ENCODE assay signal across 16 mouse cellular contexts in genomic region chr1:91023230-91023629, GRCm38 (mm10). TPM values are rescaled to one million over a fixed set of nuclear protein-coding genes. Genes with fewer than 3 reads are reported as not detected.
DNase-seq lines count a peak whose midpoint lies in the region; ATAC-seq and TF ChIP-seq lines count a peak whose summit lies in the region.
"Had no signal": no experiment of that assay in that cellular context is flagged by ENCODE, and none has a peak within 500 bp of the region (broad histone marks: within the 10 kb centered on the region; RNA-seq: fewer than 3 reads in every experiment).

No protein-coding gene starts in this region.

- no peak for TF ChIP-seq EP300 in heart, adult 2 months (IDR thresholded peaks at IDR 0.05; ENCODE audit: insufficient read depth, low read depth, low read length)

- DNase-seq in heart, adult 2 months = no peak
- no peak for DNase-seq in heart, postnatal 10 days
- DNase-seq in lung, embryonic 14.5 days = no peak
- no peak for DNase-seq in lung, postnatal 10 days
- peak; percentile 76 for DNase-seq in Muller cell, postnatal 12 days (ENCODE audit: inconsistent ontology term)
- DNase-seq in liver = no peak
- no peak for DNase-seq in cerebellum, adult 9-11 months
- DNase-seq: cerebellum, adult 11-12 months; gastrocnemius, postnatal 25 days; liver, embryonic 13.5 days; spleen, adult 18-20 months had no signal

- no peak for TF ChIP-seq POLR2A in heart, adult 2 months (IDR thresholded peaks at IDR 0.05; ENCODE audit: insufficient read depth, low read depth, low read length)

- TF ChIP-seq CTCF in heart, adult 2 months (IDR thresholded peaks at IDR 0.05) = no peak
- no peak for TF ChIP-seq CTCF in lung, embryonic 14.5 days (IDR thresholded peaks at IDR 0.05; ENCODE audit: low read depth)
- no peak for TF ChIP-seq CTCF in intestine, postnatal 0 days (IDR thresholded peaks at IDR 0.05; ENCODE audit: low read depth)

- no peak overlapping the region for H3K4me2 ChIP-seq in lung, embryonic 14.5 days
- no peak overlapping the region for H3K4me2 ChIP-seq in intestine, postnatal 0 days (replicated peaks; ENCODE audit: low read depth)
- H3K4me2 ChIP-seq: forebrain, embryonic 13.5 days; liver, embryonic 13.5 days had no signal

- peaks cover 10% of the 10 kb centered on the region for H3K36me3 ChIP-seq in heart, adult 2 months (ENCODE audit: control insufficient read depth, insufficient read depth, low read length)
- no peaks in the 10 kb centered on the region for H3K36me3 ChIP-seq in lung, embryonic 14.5 days (ENCODE audit: insufficient read depth)
- no peaks in the 10 kb centered on the region for H3K36me3 ChIP-seq in intestine, postnatal 0 days (ENCODE audit: control insufficient read depth, insufficient read depth)
- H3K36me3 ChIP-seq: G1E had no signal

- peaks cover 21% of the 10 kb centered on the region for H3K4me1 ChIP-seq in heart, adult 2 months (ENCODE audit: control insufficient read depth, insufficient read depth, low read length)
- H3K4me1 ChIP-seq in lung, embryonic 14.5 days (ENCODE audit: insufficient read depth) = no peaks in the 10 kb centered on the region
- H3K4me1 ChIP-seq in intestine, postnatal 0 days (replicated peaks; ENCODE audit: control insufficient read depth, insufficient read depth, low read length) = peaks cover 4% of the 10 kb centered on the region; the same call in 1 of the 2 replicates
- H3K4me1 ChIP-seq: forebrain, embryonic 13.5 days; liver, embryonic 13.5 days had no signal

- 53% methylated on average over 5 of the region's 5 CpGs for WGBS in heart, adult 2 months
- WGBS in lung, embryonic 14.5 days = 67% methylated on average over 5 of the region's 5 CpGs
- 60% methylated on average over 5 of the region's 5 CpGs for WGBS in intestine, postnatal 0 days

- peaks cover 4% of the 10 kb centered on the region; the same call in 1 of the 2 replicates for H3K9me3 ChIP-seq in lung, embryonic 14.5 days (ENCODE audit: low read depth, low read length)
- no peaks in the 10 kb centered on the region for H3K9me3 ChIP-seq in intestine, postnatal 0 days (ENCODE audit: control insufficient read depth)
- H3K9me3 ChIP-seq: forebrain, embryonic 13.5 days had no signal

- H3K9ac ChIP-seq in heart, adult 2 months (ENCODE audit: low read depth, low read length) = no peak overlapping the region
- H3K9ac ChIP-seq in lung, embryonic 14.5 days = no peak overlapping the region
- H3K9ac ChIP-seq in intestine, postnatal 0 days (ENCODE audit: low read depth, low read length) = no peak overlapping the region
- H3K9ac ChIP-seq: forebrain, embryonic 13.5 days; liver, embryonic 13.5 days had no signal

- intact Hi-C loops in heart, adult 2 months (cut with DNase I) = no loop called here
- intact Hi-C loops in heart, postnatal 10 days (cut with DNase I) = no loop called here

- peaks cover 4% of the 10 kb centered on the region; the same call in 1 of the 2 replicates for H3K79me2 ChIP-seq in heart, adult 2 months (replicated peaks; ENCODE audit: control insufficient read depth, insufficient read depth, low read length)

- H3K27ac ChIP-seq in heart, adult 2 months = peak overlapping the region; percentile 58
- peak overlapping the region; percentile 5; the same call in 1 of the 2 replicates for H3K27ac ChIP-seq in lung, embryonic 14.5 days (ENCODE audit: low read depth)
- peak overlapping the region; percentile 68 for H3K27ac ChIP-seq in intestine, postnatal 0 days (ENCODE audit: low read depth, low read length)
- H3K27ac ChIP-seq: forebrain, embryonic 13.5 days; hindbrain, postnatal 0 days; liver, embryonic 13.5 days had no signal

- H3K27me3 ChIP-seq in heart, adult 2 months (ENCODE audit: control insufficient read depth, insufficient read depth, low read length) = no peaks in the 10 kb centered on the region
- H3K27me3 ChIP-seq in lung, embryonic 14.5 days (ENCODE audit: insufficient read depth, low read length) = no peaks in the 10 kb centered on the region
- no peaks in the 10 kb centered on the region for H3K27me3 ChIP-seq in intestine, postnatal 0 days (replicated peaks; ENCODE audit: control insufficient read depth, insufficient read depth, low read length)
- H3K27me3 ChIP-seq: forebrain, embryonic 13.5 days; liver, embryonic 13.5 days had no signal

- H3K4me3 ChIP-seq in heart, adult 2 months = no peak overlapping the region
- no peak overlapping the region for H3K4me3 ChIP-seq in lung, embryonic 14.5 days (ENCODE audit: low read depth, low read length)
- H3K4me3 ChIP-seq in intestine, postnatal 0 days (ENCODE audit: low read depth, low read length) = no peak overlapping the region
- H3K4me3 ChIP-seq: forebrain, embryonic 13.5 days; liver, embryonic 13.5 days had no signal

- no peak for ATAC-seq in lung, embryonic 14.5 days (ENCODE audit: insufficient read depth)
- ATAC-seq in intestine, postnatal 0 days = no peak
- ATAC-seq: forebrain, embryonic 13.5 days; hindbrain, postnatal 0 days had no signal

RNA-seq across cellular contexts. Expression of gene Lrrfip1, which starts 24.7 kb away (rescaled TPM):
- total RNA-seq in heart, adult 2 months (2021) = 10 to 100 TPM; 63.5 to 75.5 TPM
- 32.9 and 44.2 TPM in 2 replicates for polyA plus RNA-seq in heart, adult 2 months (2012; rRNA removed)
- total RNA-seq in heart, postnatal 10 days (2021) = 100 to 1,000 TPM; 172 to 186 TPM
- 47.1 and 49.4 TPM in 2 replicates for polyA plus RNA-seq in lung, embryonic 14.5 days (2014; fragmentation: Nextera tagmentation; extraction: Ambion mirVana)
- 79.2 and 85.3 TPM in 2 replicates for polyA plus RNA-seq in intestine, postnatal 0 days (2015; fragmentation: Nextera tagmentation; extraction: Ambion mirVana)
- polyA plus RNA-seq: G1E had no signal

RNA-seq across cellular contexts. Expression of gene Rab17, which starts 53.8 kb away (rescaled TPM):
- total RNA-seq in heart, adult 2 months (2021) = 1 to 10 TPM; 1.7 to 2.6 TPM
- 1.4 and 2.3 TPM in 2 replicates for polyA plus RNA-seq in heart, adult 2 months (2012; rRNA removed)
- total RNA-seq in heart, postnatal 10 days (2021) = 1 to 10 TPM; 3.8 to 5.0 TPM
- 1.7 and 2.3 TPM in 2 replicates for polyA plus RNA-seq in lung, embryonic 14.5 days (2014; fragmentation: Nextera tagmentation; extraction: Ambion mirVana)
- polyA plus RNA-seq in intestine, postnatal 0 days (2015; fragmentation: Nextera tagmentation; extraction: Ambion mirVana) = 75.4 and 93.3 TPM in 2 replicates
- total RNA-seq: gastrocnemius, postnatal 25 days; hindbrain, postnatal 0 days; neutrophil, adult 5-6 weeks had no signal
- polyA plus RNA-seq: forebrain, embryonic 13.5 days; G1E; hindbrain, postnatal 0 days had no signal

Comparison
In these comparisons a context has a peak if more than half of its experiments do, and no peak if none do; other contexts are left out.
1. H3K27ac ChIP-seq: peak in every context shown above with its lines; median percentile 68 in intestine, postnatal 0 days; 58 in heart, adult 2 months; 5 in lung, embryonic 14.5 days.
2. RNA of gene Rab17, which starts 53.8 kb away (polyA plus RNA-seq): 75.4 to 93.3 TPM in intestine, postnatal 0 days; 1.7 to 2.3 TPM in lung, embryonic 14.5 days and 1.4 to 2.3 TPM in heart, adult 2 months; every median in the first group is over 10 times any median in the second.